Mouse (Mus musculus) C2C12 (cell line): ENCODE results near the gene Upp2. TPM values are rescaled to one million over a fixed set of nuclear protein-coding genes. Genes with fewer than 3 reads are reported as not detected.

Source experiments
- H3K27me3 ChIP-seq: one replicate; pipeline ENCODE4 v1.6.1; 2011; ENCODE audit not compliant: control insufficient read depth, insufficient read depth, insufficient read length
- H3K36me3 ChIP-seq: one replicate; pipeline ENCODE4 v1.6.1; 2011; ENCODE audit not compliant: control insufficient read depth, insufficient read depth
- H3K4me3 ChIP-seq: one replicate; pipeline ENCODE4 v1.5.1; 2011; ENCODE audit warnings: mild to moderate bottlenecking, control low read depth; ENCODE audit not compliant: poor library complexity, insufficient read depth, severe bottlenecking
- H3K79me2 ChIP-seq: one replicate; pipeline ENCODE4 v1.6.1; 2011; ENCODE audit not compliant: control insufficient read depth, insufficient read depth
- H3K79me3 ChIP-seq: one replicate; pipeline ENCODE4 v1.6.1; 2011; ENCODE audit warnings: low read depth, control low read depth
- H3ac ChIP-seq: one replicate; pipeline ENCODE3; 2011; ENCODE audit warnings: low read depth; ENCODE audit not compliant: control insufficient read depth, insufficient read length
- CEBPB ChIP-seq: IDR thresholded peaks from one replicate; pipeline ENCODE4 v1.6.1; 2011; ENCODE audit warnings: low read depth, mild to moderate bottlenecking, control low read depth, moderate library complexity
- CTCF ChIP-seq: IDR thresholded peaks from one replicate; pipeline ENCODE4 v1.5.1; 2011; ENCODE audit not compliant: control insufficient read depth, insufficient read depth, insufficient read length
- FOSL1 ChIP-seq: IDR thresholded peaks from one replicate; pipeline ENCODE4 v1.8.0; 2011; ENCODE audit warnings: mild to moderate bottlenecking, low read length; ENCODE audit not compliant: poor library complexity, insufficient read depth, severe bottlenecking
- MAX ChIP-seq: IDR thresholded peaks from one replicate; pipeline ENCODE4 v1.6.1; 2011; ENCODE audit warnings: mild to moderate bottlenecking, control low read depth
- MYOD1 ChIP-seq: IDR thresholded peaks from one replicate; pipeline ENCODE4 v1.6.1; 2011; ENCODE audit warnings: low read depth; ENCODE audit not compliant: control insufficient read depth, insufficient read length
- MYOG ChIP-seq: IDR thresholded peaks from one replicate; pipeline ENCODE4 v1.6.1; 2011; ENCODE audit not compliant: control insufficient read depth, insufficient read length; ENCODE audit errors: extremely low read depth
- USF1 ChIP-seq: IDR thresholded peaks from one replicate; pipeline ENCODE4 v1.6.1; 2011; ENCODE audit warnings: low read depth, mild to moderate bottlenecking, control low read depth, moderate library complexity
- polyA plus RNA-seq: library from polyadenylated mRNA; unstranded; fragments of >200 nt; fragmentation: generic; extraction: Trizol; gene quantifications from one replicate; pipeline ENCODE4 v1.2.1, GENCODE M21; 2012; ENCODE audit warnings: missing spikeins

Upp2 gene
- polyA plus RNA-seq, 1 experiment = 7.3 TPM

DNA sequence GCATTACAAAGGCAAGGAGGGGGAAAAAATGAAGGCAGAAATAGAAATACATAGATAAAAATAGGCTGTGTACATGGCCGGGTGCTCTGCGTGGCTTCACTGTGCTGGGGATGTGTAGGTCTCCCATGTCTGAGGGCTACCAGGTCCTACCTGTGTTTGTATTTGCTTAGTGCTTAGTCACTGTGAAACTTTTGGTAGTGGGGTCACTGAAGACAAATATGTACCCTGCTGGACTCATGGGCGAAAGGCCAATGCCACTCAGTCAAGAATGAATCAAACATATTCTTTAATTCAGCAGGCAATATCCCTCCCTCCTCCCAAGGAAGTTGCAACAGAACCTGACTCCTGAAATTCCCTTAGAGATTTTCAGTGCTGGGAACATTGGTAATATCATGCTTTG lies 137.5 kb downstream of the Upp2 start:
- TF ChIP-seq MYOD1 = no peak
- no peak for TF ChIP-seq CEBPB
- no peak for TF ChIP-seq MYOG
- TF ChIP-seq CTCF = no peak
- no peak for TF ChIP-seq USF1
- TF ChIP-seq FOSL1 = no peak
- H3K4me3 ChIP-seq = no peak overlapping the region
- no peaks in the 10 kb centered on the region for H3K79me2 ChIP-seq
- H3K27me3 ChIP-seq = peaks cover 10% of the 10 kb centered on the region
- no peaks in the 10 kb centered on the region for H3K36me3 ChIP-seq
- no peak overlapping the region for H3ac ChIP-seq
- H3K79me3 ChIP-seq = no peaks in the 10 kb centered on the region

GRCm38 (mm10) chr2:58707676-58708075 lies 140.6 kb downstream of the Upp2 start:
- H3K4me3 ChIP-seq = no peak overlapping the region
- H3K36me3 ChIP-seq = no peaks in the 10 kb centered on the region
- TF ChIP-seq FOSL1 = no peak
- no peak for TF ChIP-seq MYOG
- no peak for TF ChIP-seq CEBPB
- no peak for TF ChIP-seq MYOD1
- TF ChIP-seq CTCF = no peak
- no peak for TF ChIP-seq USF1
- no peak for TF ChIP-seq MAX
- H3K79me2 ChIP-seq = no peaks in the 10 kb centered on the region
- no peaks in the 10 kb centered on the region for H3K27me3 ChIP-seq
- H3ac ChIP-seq = no peak overlapping the region
- no peaks in the 10 kb centered on the region for H3K79me3 ChIP-seq

DNA sequence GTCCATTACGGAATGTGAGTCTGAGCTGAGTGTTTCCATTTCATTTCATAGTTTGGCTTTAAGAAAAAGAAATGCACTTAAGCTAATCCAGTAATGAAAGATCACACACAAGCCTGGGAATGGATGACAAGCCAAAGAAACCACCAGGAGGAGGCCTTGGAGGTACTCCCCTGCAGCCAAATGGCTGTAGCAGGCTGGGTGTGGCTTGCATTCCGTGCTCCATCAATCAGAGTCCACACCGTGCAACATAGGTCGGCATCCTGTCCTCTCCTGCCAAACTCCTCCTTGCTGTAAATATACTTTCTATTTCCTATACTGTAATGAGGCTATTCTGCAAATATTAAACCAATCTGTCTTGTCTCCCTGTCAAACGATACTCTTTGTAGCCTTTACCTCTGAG lies 143.1 kb downstream of the Upp2 start:
- no peak overlapping the region for H3K4me3 ChIP-seq
- H3K36me3 ChIP-seq = no peaks in the 10 kb centered on the region
- TF ChIP-seq CEBPB = no peak
- no peak for TF ChIP-seq FOSL1
- no peak for TF ChIP-seq USF1
- no peak for TF ChIP-seq MYOD1
- TF ChIP-seq MYOG = no peak
- TF ChIP-seq MAX = no peak
- TF ChIP-seq CTCF = no peak
- H3ac ChIP-seq = no peak overlapping the region
- no peaks in the 10 kb centered on the region for H3K79me3 ChIP-seq
- no peaks in the 10 kb centered on the region for H3K79me2 ChIP-seq
- no peaks in the 10 kb centered on the region for H3K27me3 ChIP-seq

DNA sequence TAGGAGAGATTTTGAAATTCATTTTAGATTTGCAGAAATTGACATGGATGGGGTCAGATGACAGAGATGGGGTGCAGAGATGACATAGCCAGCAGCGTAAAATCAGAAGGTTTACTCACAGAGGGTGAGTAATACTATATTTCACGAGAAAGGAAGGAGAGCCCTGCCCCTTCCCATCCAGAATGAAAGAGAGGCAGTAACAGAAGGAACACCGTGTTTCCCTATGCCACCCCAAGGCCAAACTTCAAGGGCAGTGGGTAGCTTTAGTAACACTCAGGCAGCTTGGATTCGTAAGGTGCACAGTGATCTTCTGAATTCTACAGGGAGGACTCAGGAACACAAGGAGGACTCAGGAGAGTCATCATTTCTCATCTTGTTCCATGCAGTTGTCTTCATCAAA lies 144.0 kb downstream of the Upp2 start:
- H3K27me3 ChIP-seq = no peaks in the 10 kb centered on the region
- H3K79me2 ChIP-seq = no peaks in the 10 kb centered on the region
- no peaks in the 10 kb centered on the region for H3K36me3 ChIP-seq
- no peak for TF ChIP-seq MAX
- no peak for TF ChIP-seq FOSL1
- H3K79me3 ChIP-seq = no peaks in the 10 kb centered on the region
- no peak overlapping the region for H3K4me3 ChIP-seq
- H3ac ChIP-seq = no peak overlapping the region

DNA sequence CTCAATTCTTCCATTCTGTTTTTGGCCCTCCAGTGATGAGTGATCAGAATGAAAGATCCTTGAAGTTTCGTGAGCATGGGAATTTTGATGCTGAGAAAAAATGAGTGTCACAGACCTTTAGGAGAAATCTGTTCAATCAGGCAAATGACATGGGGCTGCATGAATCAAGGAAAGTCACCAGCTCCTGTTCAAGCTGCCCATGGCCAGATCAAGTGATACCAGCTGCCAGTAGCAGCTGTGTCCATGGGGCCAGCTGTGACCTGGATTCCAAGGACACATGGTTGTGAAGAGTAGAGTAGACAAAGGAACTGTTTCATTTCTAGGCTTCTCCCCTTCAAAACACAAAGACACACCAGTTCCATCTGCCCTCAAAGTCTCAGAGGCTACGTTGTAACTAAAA lies 144.4 kb downstream of the Upp2 start:
- H3ac ChIP-seq = no peak overlapping the region
- no peak overlapping the region for H3K4me3 ChIP-seq
- H3K79me2 ChIP-seq = no peaks in the 10 kb centered on the region
- no peaks in the 10 kb centered on the region for H3K79me3 ChIP-seq
- TF ChIP-seq MYOD1 (no peak), CTCF (no peak), FOSL1 (no peak), MYOG (no peak), MAX (no peak), CEBPB (no peak), USF1 (no peak)
- no peaks in the 10 kb centered on the region for H3K27me3 ChIP-seq
- no peaks in the 10 kb centered on the region for H3K36me3 ChIP-seq

DNA sequence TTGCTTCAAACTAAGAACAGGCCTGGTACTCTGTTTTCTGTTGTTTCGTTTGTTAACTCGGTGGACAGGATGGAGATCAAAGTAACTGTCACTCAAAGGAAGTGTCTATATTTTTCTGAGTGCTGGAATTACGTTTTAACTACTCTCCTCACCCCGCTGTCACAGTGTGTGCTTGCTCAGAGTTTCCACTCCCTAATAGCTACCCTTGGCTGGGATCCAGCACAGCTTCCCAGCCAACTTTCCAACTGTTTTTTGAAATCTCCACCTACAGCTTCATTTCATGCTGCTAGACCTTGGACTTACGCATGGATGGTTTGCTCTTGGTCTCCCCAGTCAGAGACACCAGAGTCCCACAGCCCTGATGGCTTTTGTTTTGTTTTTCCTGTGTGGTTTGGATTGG lies 144.8 kb downstream of the Upp2 start:
- Histone ChIP-seq H3ac (no peak overlapping the region), H3K36me3 (no peaks in the 10 kb centered on the region), H3K79me2 (no peaks in the 10 kb centered on the region), H3K79me3 (no peaks in the 10 kb centered on the region), H3K27me3 (no peaks in the 10 kb centered on the region), H3K4me3 (no peak overlapping the region)
- TF ChIP-seq FOSL1 (no peak), MYOG (no peak), CEBPB (no peak), CTCF (no peak), MYOD1 (no peak), USF1 (no peak), MAX (no peak)
